Mouse (Mus musculus) embryonic facial prominence, embryonic 13.5 days (tissue): ENCODE measurements around the gene Sppl3. TPM values are rescaled to one million over a fixed set of nuclear protein-coding genes. Genes with fewer than 3 reads are reported as not detected.

ENCODE experiments used
- ATAC-seq: fragments of 200-750 bp; cut with Nextera tagmentation; 2 replicates; pipeline ENCODE4 v1.8.0; 2017; ENCODE audit warnings: low read depth; ENCODE audit not compliant: insufficient number of reproducible peaks, insufficient read depth, low FRiP score, low TSS enrichment
- H3K27ac ChIP-seq: fragments of 300-500 bp; sonication (generic); 2 replicates; pipeline ENCODE4 v1.5.1; 2015; ENCODE audit warnings: moderate library complexity, mild to moderate bottlenecking, inconsistent platforms
- H3K27me3 ChIP-seq: fragments of 300-500 bp; sonication (generic); 2 replicates; pipeline ENCODE4 v1.6.1; 2015; ENCODE audit warnings: mild to moderate bottlenecking, inconsistent platforms
- H3K36me3 ChIP-seq: fragments of 300-500 bp; sonication (generic); 2 replicates; pipeline ENCODE4 v1.6.1; 2015; ENCODE audit warnings: mild to moderate bottlenecking, inconsistent platforms
- H3K4me1 ChIP-seq: fragments of 300-500 bp; sonication (generic); 2 replicates; pipeline ENCODE4 v1.6.1; 2015; ENCODE audit warnings: inconsistent platforms
- H3K4me2 ChIP-seq: fragments of 300-500 bp; sonication (generic); 2 replicates; pipeline ENCODE4 v1.6.1; 2015; ENCODE audit warnings: moderate library complexity, mild to moderate bottlenecking, inconsistent platforms
- H3K4me3 ChIP-seq: fragments of 300-500 bp; sonication (generic); 2 replicates; pipeline ENCODE4 v1.5.1; 2015; ENCODE audit warnings: mild to moderate bottlenecking, inconsistent platforms
- H3K9ac ChIP-seq: fragments of 300-500 bp; sonication (generic); 2 replicates; pipeline ENCODE4 v1.6.1; 2015; ENCODE audit warnings: mild to moderate bottlenecking, inconsistent platforms
- H3K9me3 ChIP-seq: fragments of 300-500 bp; sonication (generic); 2 replicates; pipeline ENCODE4 v1.6.1; 2016; ENCODE audit warnings: inconsistent platforms
- WGBS: fragments of 180-500 bp; shearing (Covaris S2); methylation state at CpG from one replicate; pipeline ENCODE4 v1.1.7; 2015; ENCODE audit warnings: mixed read lengths; 5-methylcytosine and 5-hydroxymethylcytosine counted together
- polyA plus RNA-seq: library from polyadenylated mRNA; unstranded; fragments of >200 nt; fragmentation: Nextera tagmentation; extraction: Ambion mirVana; gene quantifications from 2 replicates; pipeline ENCODE4 v1.2.1, GENCODE M21; 2015

Gene Sppl3
- polyA plus RNA-seq, 1 experiment from 2014 or later, result 18.2 TPM

GRCm38 (mm10) chr5:115113244-115113643 lies 102.3 kb downstream of the Sppl3 start:
- Histone ChIP-seq H3K4me1 (peaks cover under 1% of the 10 kb centered on the region; the same call in 1 of the 2 replicates), H3K27ac (no peak overlapping the region), H3K36me3 (peaks cover 73% of the 10 kb centered on the region), H3K4me2 (no peak overlapping the region), H3K27me3 (no peaks in the 10 kb centered on the region), H3K4me3 (no peak overlapping the region), H3K9ac (no peak overlapping the region), H3K9me3 (no peaks in the 10 kb centered on the region)
- 93% methylated on average over 12 of the region's 12 CpGs for WGBS
- ATAC-seq, result no peak

GRCm38 (mm10) chr5:115114501-115114900 lies 103.6 kb downstream of the Sppl3 start:
- Histone ChIP-seq H3K4me3 (no peak overlapping the region), H3K36me3 (peaks cover 72% of the 10 kb centered on the region), H3K9me3 (no peaks in the 10 kb centered on the region), H3K4me2 (no peak overlapping the region), H3K27me3 (no peaks in the 10 kb centered on the region), H3K4me1 (peaks cover 7% of the 10 kb centered on the region; the same call in 1 of the 2 replicates), H3K27ac (no peak overlapping the region), H3K9ac (no peak overlapping the region)
- 94% methylated on average over 8 of the region's 8 CpGs for WGBS
- ATAC-seq, result no peak

GRCm38 (mm10) chr5:115116426-115116825 lies 105.5 kb downstream of the Sppl3 start:
- Histone ChIP-seq H3K9me3 (no peaks in the 10 kb centered on the region), H3K4me1 (peaks cover 7% of the 10 kb centered on the region; the same call in 1 of the 2 replicates), H3K27me3 (no peaks in the 10 kb centered on the region), H3K4me2 (no peak overlapping the region), H3K36me3 (peaks cover 53% of the 10 kb centered on the region), H3K4me3 (no peak overlapping the region), H3K27ac (no peak overlapping the region), H3K9ac (no peak overlapping the region)
- WGBS, result 90% methylated on average over 3 of the region's 3 CpGs
- no peak for ATAC-seq

GRCm38 (mm10) chr5:115117467-115117866 lies 106.5 kb downstream of the Sppl3 start:
- ATAC-seq, result no peak
- Histone ChIP-seq H3K27ac (no peak overlapping the region), H3K9ac (no peak overlapping the region), H3K27me3 (no peaks in the 10 kb centered on the region), H3K4me3 (no peak overlapping the region), H3K9me3 (no peaks in the 10 kb centered on the region), H3K36me3 (peaks cover 45% of the 10 kb centered on the region), H3K4me2 (no peak overlapping the region), H3K4me1 (peaks cover 7% of the 10 kb centered on the region; the same call in 1 of the 2 replicates)
- WGBS, result 96% methylated on average over 13 of the region's 13 CpGs

- Histone ChIP-seq H3K9ac (peak within 1 kb of the TSS; percentile 83), H3K36me3 (peaks cover 49% of the 10 kb centered on the region), H3K4me1 (peaks cover 7% of the 10 kb centered on the region; the same call in 1 of the 2 replicates), H3K27ac (peak within 1 kb of the TSS; percentile 60), H3K4me2 (peak within 1 kb of the TSS; percentile 69), H3K9me3 (no peaks in the 10 kb centered on the region), H3K27me3 (no peaks in the 10 kb centered on the region), H3K4me3 (peak within 1 kb of the TSS; percentile 71)
- 1% methylated on average over 35 of the region's 39 CpGs for WGBS
- ATAC-seq, result peak; percentile 79
These were observed 108.1 kb downstream of the Sppl3 start, which contains the start of gene Acads for GRCm38 (mm10) chr5:115118961-115119570. Gene Acads (minus strand): TSS chr5:115119346.

- H3K27me3 ChIP-seq, result no peaks in the 10 kb centered on the region
- no peak overlapping the region for H3K9ac ChIP-seq
- peaks cover 49% of the 10 kb centered on the region for H3K36me3 ChIP-seq
- H3K4me1 ChIP-seq, result peaks cover 19% of the 10 kb centered on the region
- no peak for ATAC-seq
- 68% methylated on average over 5 of the region's 5 CpGs for WGBS
- no peak overlapping the region for H3K4me3 ChIP-seq
- no peak overlapping the region for H3K4me2 ChIP-seq
- H3K9me3 ChIP-seq, result no peaks in the 10 kb centered on the region
- H3K27ac ChIP-seq, result no peak overlapping the region
These were observed 110.0 kb downstream of the Sppl3 start for GRCm38 (mm10) chr5:115120978-115121377.

- Histone ChIP-seq H3K4me3 (no peak overlapping the region), H3K27me3 (no peaks in the 10 kb centered on the region), H3K27ac (no peak overlapping the region), H3K9ac (0 out of 2 replicates have a peak overlapping the region, but pooled peaks have one; percentile 17), H3K4me1 (peaks cover 12% of the 10 kb centered on the region), H3K9me3 (no peaks in the 10 kb centered on the region), H3K4me2 (no peak overlapping the region), H3K36me3 (peaks cover 65% of the 10 kb centered on the region)
- no peak for ATAC-seq
- WGBS, result 92% methylated on average over 6 of the region's 6 CpGs
These were observed 113.8 kb downstream of the Sppl3 start for GRCm38 (mm10) chr5:115124690-115125089.

- no peak for ATAC-seq
- H3K4me1 ChIP-seq, result peaks cover 12% of the 10 kb centered on the region
- peak overlapping the region; percentile 17; the same call in 1 of the 2 replicates for H3K9ac ChIP-seq
- peak overlapping the region; percentile 57; the same call in 1 of the 2 replicates for H3K27ac ChIP-seq
- peaks cover 72% of the 10 kb centered on the region for H3K36me3 ChIP-seq
- peak overlapping the region; percentile 16 for H3K4me2 ChIP-seq
- WGBS, result 21% methylated on average over 24 of the region's 24 CpGs
- no peaks in the 10 kb centered on the region for H3K27me3 ChIP-seq
- no peak overlapping the region for H3K4me3 ChIP-seq
- H3K9me3 ChIP-seq, result no peaks in the 10 kb centered on the region
These were observed 114.4 kb downstream of the Sppl3 start for GRCm38 (mm10) chr5:115125211-115125871.

GRCm38 (mm10) chr5:115126578-115127312 lies 115.8 kb downstream of the Sppl3 start:
- Histone ChIP-seq H3K36me3 (peaks cover 83% of the 10 kb centered on the region), H3K27me3 (no peaks in the 10 kb centered on the region), H3K4me3 (no peak overlapping the region), H3K9me3 (no peaks in the 10 kb centered on the region), H3K9ac (no peak overlapping the region), H3K27ac (no peak overlapping the region), H3K4me2 (no peak overlapping the region), H3K4me1 (peaks cover 12% of the 10 kb centered on the region)
- 0 out of 2 replicates have a peak, but pooled peaks have one; percentile 13 for ATAC-seq
- WGBS, result 92% methylated on average over 28 of the region's 28 CpGs

- no peak overlapping the region for H3K4me2 ChIP-seq
- 93% methylated on average over 22 of the region's 22 CpGs for WGBS
- H3K9ac ChIP-seq, result no peak overlapping the region
- H3K36me3 ChIP-seq, result peaks cover 80% of the 10 kb centered on the region
- no peaks in the 10 kb centered on the region for H3K9me3 ChIP-seq
- no peak overlapping the region for H3K27ac ChIP-seq
- ATAC-seq, result no peak
- no peak overlapping the region for H3K4me3 ChIP-seq
- no peaks in the 10 kb centered on the region for H3K27me3 ChIP-seq
- peaks cover 13% of the 10 kb centered on the region for H3K4me1 ChIP-seq
These were observed 116.7 kb downstream of the Sppl3 start for GRCm38 (mm10) chr5:115127421-115128179.

GRCm38 (mm10) chr5:115129328-115129727 lies 118.4 kb downstream of the Sppl3 start:
- Histone ChIP-seq H3K36me3 (peaks cover 65% of the 10 kb centered on the region), H3K27ac (no peak overlapping the region), H3K9ac (no peak overlapping the region), H3K4me2 (no peak overlapping the region), H3K4me3 (no peak overlapping the region), H3K4me1 (peaks cover 28% of the 10 kb centered on the region), H3K27me3 (no peaks in the 10 kb centered on the region), H3K9me3 (no peaks in the 10 kb centered on the region)
- no peak for ATAC-seq
- 83% methylated on average over 6 of the region's 6 CpGs for WGBS
